Mouse (Mus musculus): ENCODE data around the gene Gfm2. TPM values are rescaled to one million over a fixed set of nuclear protein-coding genes. Genes with fewer than 3 reads are reported as not detected.

The Gfm2 gene
- polyA plus RNA-seq, 1 experiment from 2014 or later, result 31.1 TPM

DNA sequence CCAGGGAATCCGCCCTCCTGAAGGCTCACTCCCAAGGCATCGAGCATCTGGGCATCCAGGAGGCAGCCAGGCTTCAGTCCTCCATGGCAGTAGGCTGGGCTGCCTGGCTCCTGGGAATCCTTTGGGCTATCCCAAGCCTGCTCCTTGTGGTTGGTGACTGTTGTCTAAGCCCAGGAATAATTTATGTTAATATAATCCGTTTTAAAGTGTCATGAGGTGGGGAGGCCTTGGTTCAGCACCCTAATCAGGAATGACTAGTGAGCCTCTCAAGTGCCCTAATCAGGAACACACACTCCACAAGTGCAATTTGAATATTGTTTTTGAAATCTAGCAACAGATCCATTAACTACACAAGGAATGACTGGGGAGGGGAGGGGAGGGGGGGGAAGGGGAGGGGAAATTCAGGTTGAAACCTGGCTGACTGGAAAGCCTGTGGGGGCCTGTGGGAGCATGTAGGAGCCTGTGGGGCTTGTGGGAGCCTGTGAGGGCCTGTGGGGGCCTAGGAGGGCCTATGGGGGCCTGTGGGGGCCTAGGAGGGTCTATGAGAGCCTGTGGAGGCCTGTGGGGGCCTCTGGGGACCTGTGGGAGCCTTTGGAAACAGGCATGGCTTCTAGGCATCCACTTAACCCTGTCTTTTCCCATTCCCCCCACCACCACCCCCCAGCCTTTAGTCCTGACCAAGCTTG lies 77.0 kb downstream of the Gfm2 start:
- no peaks in the 10 kb centered on the region for H3K36me3 ChIP-seq
- H3K4me3 ChIP-seq, result no peak overlapping the region
- H3K9me3 ChIP-seq, result no peaks in the 10 kb centered on the region
- H3K4me1 ChIP-seq, result peaks cover 36% of the 10 kb centered on the region
- no peak overlapping the region for H3K27ac ChIP-seq
- no peak overlapping the region for H3K9ac ChIP-seq
- no peak for ATAC-seq (ENCODE audit: low FRiP score, low read depth)
- peaks cover 6% of the 10 kb centered on the region; the same call in 1 of the 2 replicates for H3K27me3 ChIP-seq
- H3K4me2 ChIP-seq (replicated peaks), result no peak overlapping the region
- 58% methylated on average over 3 of the region's 3 CpGs for WGBS

- H3K4me1 ChIP-seq, result peaks cover 36% of the 10 kb centered on the region
- H3K9ac ChIP-seq, result no peak overlapping the region
- H3K9me3 ChIP-seq, result no peaks in the 10 kb centered on the region
- peak; percentile 48; the same call in 1 of the 2 replicates for ATAC-seq (ENCODE audit: low FRiP score, low read depth)
- H3K4me3 ChIP-seq, result no peak overlapping the region
- no peak overlapping the region for H3K27ac ChIP-seq
- WGBS, result 22% methylated on average over 4 of the region's 4 CpGs
- peak overlapping the region; percentile 39; the same call in 1 of the 2 replicates for H3K4me2 ChIP-seq (replicated peaks)
- no peaks in the 10 kb centered on the region for H3K36me3 ChIP-seq
- peaks cover 6% of the 10 kb centered on the region; the same call in 1 of the 2 replicates for H3K27me3 ChIP-seq
Measured at GRCm38 (mm10) chr13:97215563-97215962, 77.8 kb downstream of the Gfm2 start.

- H3K4me1 ChIP-seq, result peaks cover 36% of the 10 kb centered on the region
- WGBS, result 10% methylated on average over 5 of the region's 5 CpGs
- peaks cover 6% of the 10 kb centered on the region; the same call in 1 of the 2 replicates for H3K27me3 ChIP-seq
- H3K4me2 ChIP-seq (replicated peaks), result peak overlapping the region; percentile 39
- H3K27ac ChIP-seq, result no peak overlapping the region
- no peak overlapping the region for H3K4me3 ChIP-seq
- H3K9me3 ChIP-seq, result no peaks in the 10 kb centered on the region
- H3K36me3 ChIP-seq, result no peaks in the 10 kb centered on the region
- peak; percentile 80 for ATAC-seq (ENCODE audit: low FRiP score, low read depth)
- no peak overlapping the region for H3K9ac ChIP-seq
Measured at GRCm38 (mm10) chr13:97216196-97216595, 78.5 kb downstream of the Gfm2 start.

DNA sequence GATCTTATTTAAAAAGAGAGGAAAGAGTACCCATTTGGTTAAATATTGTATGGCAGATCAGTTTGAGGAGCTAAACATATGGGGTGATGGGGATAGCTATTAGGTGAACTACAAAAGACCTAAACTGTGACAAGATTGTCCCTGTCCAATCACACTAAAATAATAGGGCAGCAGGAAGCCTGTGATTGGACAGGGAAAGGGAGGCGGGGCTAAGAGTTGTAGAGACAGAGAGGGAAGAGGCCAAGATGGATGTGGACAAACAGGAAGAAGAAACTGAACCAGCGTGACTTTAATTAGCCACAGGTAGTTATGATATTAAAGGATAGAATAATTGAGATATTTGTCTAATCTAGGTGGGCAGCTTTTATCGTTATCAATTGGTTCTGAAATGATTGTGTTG lies 82.3 kb downstream of the Gfm2 start:
- WGBS, result 87% methylated on average over 3 of the region's 3 CpGs

DNA sequence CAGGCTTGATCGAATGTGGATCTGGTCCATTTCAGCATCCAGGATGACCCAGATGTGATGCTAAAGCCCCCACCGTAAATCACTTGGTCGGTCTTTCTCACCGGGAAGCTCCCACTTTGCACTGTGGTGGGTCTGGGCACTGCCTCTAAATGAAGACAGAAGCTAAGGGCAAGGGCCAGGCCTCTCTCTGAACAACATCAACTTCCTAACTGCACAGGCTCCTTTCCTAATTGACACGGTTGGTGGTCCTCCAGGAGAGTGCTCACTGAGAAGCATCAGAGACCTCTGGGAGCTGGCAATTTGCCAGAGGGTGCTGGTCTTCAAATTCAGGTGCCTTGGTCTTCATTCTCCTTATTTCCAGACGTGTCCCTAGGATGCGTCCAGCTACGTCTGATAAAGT lies 86.1 kb downstream of the Gfm2 start:
- peaks cover 18% of the 10 kb centered on the region for H3K4me1 ChIP-seq
- 49% methylated on average over 8 of the region's 8 CpGs for WGBS
- peaks cover 8% of the 10 kb centered on the region for H3K9me3 ChIP-seq
- no peak overlapping the region for H3K27ac ChIP-seq
- no peak overlapping the region for H3K4me2 ChIP-seq (replicated peaks)
- H3K4me3 ChIP-seq, result no peak overlapping the region
- H3K9ac ChIP-seq, result no peak overlapping the region
- no peak for ATAC-seq (ENCODE audit: low FRiP score, low read depth)
- no peaks in the 10 kb centered on the region for H3K36me3 ChIP-seq
- H3K27me3 ChIP-seq, result no peaks in the 10 kb centered on the region

More for the DNA sequence above, 82.3 kb downstream of the Gfm2 start:
- Histone ChIP-seq H3K27ac (no peak overlapping the region), H3K36me3 (no peaks in the 10 kb centered on the region), H3K4me1 (peaks cover 37% of the 10 kb centered on the region), H3K9me3 (no peaks in the 10 kb centered on the region), H3K4me2 (replicated peaks) (no peak overlapping the region), H3K4me3 (no peak overlapping the region), H3K9ac (no peak overlapping the region), H3K27me3 (no peaks in the 10 kb centered on the region)
- ATAC-seq (ENCODE audit: low FRiP score, low read depth), result no peak

DNA sequence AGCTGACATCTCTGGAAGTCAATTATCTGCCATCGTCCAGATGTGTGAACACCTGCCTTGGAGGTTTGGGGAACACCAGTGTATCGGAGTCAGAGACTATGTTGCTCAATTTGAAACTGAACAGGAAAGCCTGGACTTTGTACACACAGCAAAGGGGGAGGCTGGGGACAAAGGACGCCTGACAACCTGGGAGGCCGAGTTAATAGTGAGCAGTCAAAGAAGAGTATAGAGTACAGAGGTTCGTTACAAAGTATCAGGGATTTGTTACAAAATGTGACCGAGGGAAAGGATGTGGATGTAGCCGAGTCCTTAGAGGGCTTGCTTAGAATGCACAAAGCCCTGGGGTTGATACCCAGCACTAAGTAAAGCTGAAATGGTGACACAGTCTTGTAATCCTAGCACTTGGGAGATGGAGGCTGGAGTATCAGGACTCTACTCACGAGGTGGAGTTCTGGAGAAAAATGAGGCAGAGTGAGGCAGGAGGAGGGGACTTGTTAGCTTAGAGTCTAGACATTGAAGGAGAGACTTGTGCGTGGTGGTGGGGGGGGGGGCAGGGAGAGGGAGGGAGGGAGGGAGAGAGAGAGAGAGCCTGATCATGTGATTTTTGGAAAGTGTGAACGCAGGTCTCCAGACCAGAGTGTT lies 86.7 kb downstream of the Gfm2 start:
- no peaks in the 10 kb centered on the region for H3K27me3 ChIP-seq
- no peaks in the 10 kb centered on the region for H3K36me3 ChIP-seq
- peak overlapping the region; percentile 37 for H3K4me2 ChIP-seq (replicated peaks)
- no peak overlapping the region for H3K4me3 ChIP-seq
- 50% methylated on average over 10 of the region's 10 CpGs for WGBS
- H3K4me1 ChIP-seq, result peaks cover 18% of the 10 kb centered on the region
- no peak overlapping the region for H3K9ac ChIP-seq
- H3K27ac ChIP-seq, result no peak overlapping the region
- ATAC-seq (ENCODE audit: low FRiP score, low read depth), result no peak
- peaks cover 8% of the 10 kb centered on the region for H3K9me3 ChIP-seq

DNA sequence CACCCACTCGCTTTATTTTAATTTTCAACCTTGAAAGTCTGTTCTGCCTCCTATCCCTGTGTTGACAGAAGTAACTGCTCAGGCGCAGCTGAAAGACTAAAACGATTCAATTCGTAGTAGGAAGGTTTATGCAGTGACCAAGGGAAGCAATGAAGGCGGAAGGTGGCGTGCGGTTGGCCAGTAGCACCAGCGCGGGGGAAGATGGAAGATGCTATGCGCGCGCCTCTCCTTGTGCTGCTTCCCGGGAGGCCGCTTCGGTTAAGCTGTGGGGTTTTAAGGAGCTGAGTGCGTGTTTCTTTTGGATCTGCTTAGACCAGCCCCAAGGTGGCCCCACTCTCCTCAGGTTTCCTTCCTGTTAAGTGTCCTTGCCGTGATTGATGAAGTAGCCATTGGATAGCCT lies 87.4 kb downstream of the Gfm2 start:
- no peaks in the 10 kb centered on the region for H3K36me3 ChIP-seq
- H3K4me1 ChIP-seq, result peaks cover 18% of the 10 kb centered on the region
- H3K9me3 ChIP-seq, result peaks cover 8% of the 10 kb centered on the region
- peak; percentile 59; the same call in 1 of the 2 replicates for ATAC-seq (ENCODE audit: low FRiP score, low read depth)
- no peak overlapping the region for H3K4me3 ChIP-seq
- H3K4me2 ChIP-seq (replicated peaks), result peak overlapping the region; percentile 37
- 54% methylated on average over 17 of the region's 17 CpGs for WGBS
- no peak overlapping the region; the same call in 1 of the 2 replicates for H3K27ac ChIP-seq
- H3K9ac ChIP-seq, result no peak overlapping the region
- H3K27me3 ChIP-seq, result no peaks in the 10 kb centered on the region

GRCm38 (mm10) chr13:97227795-97228194 lies 90.1 kb downstream of the Gfm2 start:
- H3K36me3 ChIP-seq, result no peaks in the 10 kb centered on the region
- no peak overlapping the region for H3K9ac ChIP-seq
- no peak for ATAC-seq (ENCODE audit: low FRiP score, low read depth)
- peaks cover 18% of the 10 kb centered on the region for H3K4me1 ChIP-seq
- H3K27me3 ChIP-seq, result no peaks in the 10 kb centered on the region
- no peak overlapping the region for H3K4me2 ChIP-seq (replicated peaks)
- no peak overlapping the region for H3K27ac ChIP-seq
- H3K9me3 ChIP-seq, result peaks cover 8% of the 10 kb centered on the region
- WGBS, result 90% methylated on average over 3 of the region's 3 CpGs
- no peak overlapping the region for H3K4me3 ChIP-seq

DNA sequence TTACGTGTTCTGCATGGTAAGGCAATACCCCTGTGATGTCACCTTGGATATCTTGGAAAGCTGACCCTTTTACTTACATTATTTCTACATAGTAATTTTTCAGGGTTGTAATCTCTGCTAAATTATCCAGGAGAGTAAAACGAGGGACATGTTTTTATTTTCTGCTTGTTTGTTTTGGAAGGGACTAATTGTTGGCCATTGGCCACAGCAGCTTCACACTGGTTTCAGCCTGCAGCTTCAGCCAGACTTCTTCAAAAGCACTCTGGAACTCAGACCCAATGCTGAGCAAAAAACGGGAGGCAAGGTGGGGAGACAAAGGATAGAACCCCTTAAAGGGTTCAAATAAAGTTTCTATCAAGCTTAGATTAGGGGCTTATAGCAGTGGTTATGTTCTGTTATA lies 92.4 kb downstream of the Gfm2 start:
- Histone ChIP-seq H3K27me3 (no peaks in the 10 kb centered on the region), H3K4me3 (no peak overlapping the region), H3K36me3 (no peaks in the 10 kb centered on the region), H3K9me3 (peaks cover 8% of the 10 kb centered on the region), H3K27ac (no peak overlapping the region), H3K4me1 (peaks cover 10% of the 10 kb centered on the region; the same call in 1 of the 2 replicates), H3K9ac (no peak overlapping the region), H3K4me2 (replicated peaks) (no peak overlapping the region)
- ATAC-seq (ENCODE audit: low FRiP score, low read depth), result no peak
- 66% methylated on average over 3 of the region's 3 CpGs for WGBS

Other genes with a start within 250 kb of the Gfm2 start
- 0.36 and 0.37 TPM in 2 replicates for gene Gcnt4, start 213.2 kb upstream of the Gfm2 start, polyA plus RNA-seq (2015; fragmentation: Nextera tagmentation; extraction: Ambion mirVana)
- not detected in 2 replicates for gene 1700029F12Rik, start 103.6 kb upstream of the Gfm2 start, polyA plus RNA-seq (2015; fragmentation: Nextera tagmentation; extraction: Ambion mirVana)
- 3.9 and 4.3 TPM in 2 replicates for gene Fam169a, start 70.7 kb upstream of the Gfm2 start, polyA plus RNA-seq (2015; fragmentation: Nextera tagmentation; extraction: Ambion mirVana)
- 1.9 and 2.1 TPM in 2 replicates for gene Gm6169, start 38.7 kb upstream of the Gfm2 start, polyA plus RNA-seq (2015; fragmentation: Nextera tagmentation; extraction: Ambion mirVana)
- 66.6 and 69.5 TPM in 2 replicates for gene Nsa2, start within 50 bp of the Gfm2 start, polyA plus RNA-seq (2015; fragmentation: Nextera tagmentation; extraction: Ambion mirVana)
- gene Hexb, start 60.4 kb downstream of the Gfm2 start, polyA plus RNA-seq (2015; fragmentation: Nextera tagmentation; extraction: Ambion mirVana), result 38.3 and 40.3 TPM in 2 replicates
- 8.2 and 8.9 TPM in 2 replicates for gene Enc1, start 103.2 kb downstream of the Gfm2 start, polyA plus RNA-seq (2015; fragmentation: Nextera tagmentation; extraction: Ambion mirVana)